Mouse (Mus musculus): ENCODE results near the gene Cdx2. TPM values are rescaled to one million over a fixed set of nuclear protein-coding genes. Genes with fewer than 3 reads are reported as not detected.

The Cdx2 gene
- polyA plus RNA-seq (2015; fragmentation: Nextera tagmentation; extraction: Ambion mirVana), result not detected in 2 replicates

GRCm38 (mm10) chr5:147306638-147307397, at the start of gene Cdx2:
TSS of gene Cdx2 (minus strand) at chr5:147307270.
- H3K27ac ChIP-seq (ENCODE audit: low read length), result no peak within 1 kb of the TSS
- peaks cover 10% of the 10 kb centered on the region; the same call in 1 of the 2 replicates for H3K4me1 ChIP-seq (ENCODE audit: insufficient read depth, low read length)
- no peaks in the 10 kb centered on the region for H3K36me3 ChIP-seq (ENCODE audit: insufficient read depth, low read length)
- H3K4me3 ChIP-seq (ENCODE audit: low read length), result 0 out of 2 replicates have a peak within 1 kb of the TSS, but pooled peaks have one; percentile 3
- under 1% methylated on average over 63 of the region's 63 CpGs for WGBS
- 0 out of 2 replicates have a peak within 1 kb of the TSS, but pooled peaks have one; percentile 5 for H3K4me2 ChIP-seq (replicated peaks; ENCODE audit: low read depth, low read length)
- no peak for ATAC-seq (ENCODE audit: low FRiP score, low TSS enrichment)
- no peak within 1 kb of the TSS for H3K9ac ChIP-seq (replicated peaks; ENCODE audit: low read length)
- H3K27me3 ChIP-seq (ENCODE audit: insufficient read depth, low read length), result peaks cover 100% of the 10 kb centered on the region
- no peaks in the 10 kb centered on the region for H3K9me3 ChIP-seq (ENCODE audit: low read length)

- no peak overlapping the region for H3K27ac ChIP-seq (ENCODE audit: low read length)
- H3K4me1 ChIP-seq (ENCODE audit: insufficient read depth, low read length), result no peaks in the 10 kb centered on the region
- no peak overlapping the region for H3K4me2 ChIP-seq (replicated peaks; ENCODE audit: low read depth, low read length)
- no peaks in the 10 kb centered on the region for H3K9me3 ChIP-seq (ENCODE audit: low read length)
- 90% methylated on average over 13 of the region's 13 CpGs for WGBS
- no peaks in the 10 kb centered on the region for H3K36me3 ChIP-seq (ENCODE audit: insufficient read depth, low read length)
- no peak overlapping the region for H3K4me3 ChIP-seq (ENCODE audit: low read length)
- H3K9ac ChIP-seq (replicated peaks; ENCODE audit: low read length), result no peak overlapping the region
- H3K27me3 ChIP-seq (ENCODE audit: insufficient read depth, low read length), result no peaks in the 10 kb centered on the region
- ATAC-seq (ENCODE audit: low FRiP score, low TSS enrichment), result no peak
Observed at GRCm38 (mm10) chr5:147356260-147357055, 49.4 kb upstream of the Cdx2 start.

- no peak overlapping the region for H3K9ac ChIP-seq (replicated peaks; ENCODE audit: low read length)
- WGBS, result 65% methylated on average over 3 of the region's 3 CpGs
- ATAC-seq (ENCODE audit: low FRiP score, low TSS enrichment), result no peak
Observed at GRCm38 (mm10) chr5:147355788-147356187, 48.7 kb upstream of the Cdx2 start.

DNA sequence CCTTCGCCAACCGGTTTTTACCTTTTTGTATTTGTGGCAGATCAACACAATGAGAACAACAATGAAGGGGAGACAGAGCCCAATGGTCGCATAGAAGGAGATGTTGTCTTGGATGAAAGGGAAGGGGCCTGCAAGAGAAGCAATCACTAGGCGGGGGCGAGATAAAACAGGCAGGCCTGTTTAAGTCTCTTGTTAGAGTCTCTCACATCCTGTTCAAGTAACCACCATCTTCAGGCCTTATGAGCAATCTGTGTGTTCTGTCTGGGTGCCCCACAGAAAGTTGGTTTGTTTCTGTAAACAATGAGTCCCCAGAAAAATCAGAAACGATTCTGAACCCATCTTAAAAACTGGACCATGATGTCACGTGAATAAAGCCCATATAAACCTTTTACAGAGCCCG, 47.9 kb upstream of the Cdx2 start:
- no peaks in the 10 kb centered on the region for H3K4me1 ChIP-seq (ENCODE audit: insufficient read depth, low read length)
- no peak overlapping the region for H3K4me2 ChIP-seq (replicated peaks; ENCODE audit: low read depth, low read length)
- ATAC-seq (ENCODE audit: low FRiP score, low TSS enrichment), result no peak
- H3K9me3 ChIP-seq (ENCODE audit: low read length), result no peaks in the 10 kb centered on the region
- H3K36me3 ChIP-seq (ENCODE audit: insufficient read depth, low read length), result no peaks in the 10 kb centered on the region
- H3K27ac ChIP-seq (ENCODE audit: low read length), result no peak overlapping the region
- no peak overlapping the region for H3K9ac ChIP-seq (replicated peaks; ENCODE audit: low read length)
- no peak overlapping the region for H3K4me3 ChIP-seq (ENCODE audit: low read length)
- 84% methylated on average over 8 of the region's 8 CpGs for WGBS
- no peaks in the 10 kb centered on the region for H3K27me3 ChIP-seq (ENCODE audit: insufficient read depth, low read length)

More at GRCm38 (mm10) chr5:147355788-147356187, 48.7 kb upstream of the Cdx2 start:
- Histone ChIP-seq H3K4me2 (replicated peaks; ENCODE audit: low read depth, low read length) (no peak overlapping the region), H3K4me3 (ENCODE audit: low read length) (no peak overlapping the region), H3K4me1 (ENCODE audit: insufficient read depth, low read length) (no peaks in the 10 kb centered on the region), H3K27ac (ENCODE audit: low read length) (no peak overlapping the region), H3K27me3 (ENCODE audit: insufficient read depth, low read length) (no peaks in the 10 kb centered on the region), H3K9me3 (ENCODE audit: low read length) (no peaks in the 10 kb centered on the region), H3K36me3 (ENCODE audit: insufficient read depth, low read length) (no peaks in the 10 kb centered on the region)

GRCm38 (mm10) chr5:147354161-147354780, 47.2 kb upstream of the Cdx2 start:
- H3K36me3 ChIP-seq (ENCODE audit: insufficient read depth, low read length), result no peaks in the 10 kb centered on the region
- 63% methylated on average over 17 of the region's 17 CpGs for WGBS
- no peak overlapping the region for H3K4me2 ChIP-seq (replicated peaks; ENCODE audit: low read depth, low read length)
- no peak overlapping the region for H3K4me3 ChIP-seq (ENCODE audit: low read length)
- H3K9ac ChIP-seq (replicated peaks; ENCODE audit: low read length), result no peak overlapping the region
- no peak overlapping the region for H3K27ac ChIP-seq (ENCODE audit: low read length)
- no peaks in the 10 kb centered on the region for H3K27me3 ChIP-seq (ENCODE audit: insufficient read depth, low read length)
- ATAC-seq (ENCODE audit: low FRiP score, low TSS enrichment), result no peak
- H3K4me1 ChIP-seq (ENCODE audit: insufficient read depth, low read length), result no peaks in the 10 kb centered on the region
- H3K9me3 ChIP-seq (ENCODE audit: low read length), result no peaks in the 10 kb centered on the region

DNA sequence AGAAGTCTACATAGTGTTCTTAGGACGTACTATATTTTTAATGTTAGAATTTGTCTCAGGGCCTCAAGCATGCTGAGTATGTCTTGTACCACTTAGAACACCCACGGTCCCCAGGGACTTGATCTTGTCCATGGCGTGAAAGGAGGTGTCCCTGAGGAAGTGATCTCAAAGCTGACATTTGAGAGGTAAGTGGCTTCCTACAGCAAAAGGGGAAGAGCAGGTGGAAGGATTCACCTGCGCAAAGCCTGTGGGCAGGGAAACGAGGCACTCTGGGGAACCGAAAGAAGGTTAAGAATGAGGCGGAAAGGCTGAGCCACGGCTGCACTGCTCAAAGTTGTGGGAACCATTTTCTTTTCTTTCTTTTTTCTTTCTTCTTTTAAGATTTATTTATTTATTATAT, 44.9 kb upstream of the Cdx2 start:
- H3K9ac ChIP-seq (replicated peaks; ENCODE audit: low read length), result no peak overlapping the region
- H3K9me3 ChIP-seq (ENCODE audit: low read length), result no peaks in the 10 kb centered on the region
- ATAC-seq (ENCODE audit: low FRiP score, low TSS enrichment), result no peak
- 91% methylated on average over 8 of the region's 8 CpGs for WGBS
- no peak overlapping the region for H3K27ac ChIP-seq (ENCODE audit: low read length)
- no peak overlapping the region for H3K4me2 ChIP-seq (replicated peaks; ENCODE audit: low read depth, low read length)
- H3K27me3 ChIP-seq (ENCODE audit: insufficient read depth, low read length), result no peaks in the 10 kb centered on the region
- H3K36me3 ChIP-seq (ENCODE audit: insufficient read depth, low read length), result no peaks in the 10 kb centered on the region
- no peak overlapping the region for H3K4me3 ChIP-seq (ENCODE audit: low read length)
- no peaks in the 10 kb centered on the region for H3K4me1 ChIP-seq (ENCODE audit: insufficient read depth, low read length)

GRCm38 (mm10) chr5:147345981-147346380, 38.9 kb upstream of the Cdx2 start:
- Histone ChIP-seq H3K9ac (replicated peaks; ENCODE audit: low read length) (no peak overlapping the region), H3K27ac (ENCODE audit: low read length) (no peak overlapping the region), H3K4me1 (ENCODE audit: insufficient read depth, low read length) (no peaks in the 10 kb centered on the region), H3K27me3 (ENCODE audit: insufficient read depth, low read length) (no peaks in the 10 kb centered on the region), H3K4me2 (replicated peaks; ENCODE audit: low read depth, low read length) (no peak overlapping the region), H3K9me3 (ENCODE audit: low read length) (no peaks in the 10 kb centered on the region), H3K36me3 (ENCODE audit: insufficient read depth, low read length) (no peaks in the 10 kb centered on the region), H3K4me3 (ENCODE audit: low read length) (no peak overlapping the region)
- no peak for ATAC-seq (ENCODE audit: low FRiP score, low TSS enrichment)
- 75% methylated on average over 1 of the region's 1 CpGs for WGBS

- Histone ChIP-seq H3K4me2 (replicated peaks; ENCODE audit: low read depth, low read length) (no peak overlapping the region), H3K9ac (replicated peaks; ENCODE audit: low read length) (no peak overlapping the region), H3K9me3 (ENCODE audit: low read length) (no peaks in the 10 kb centered on the region), H3K27ac (ENCODE audit: low read length) (no peak overlapping the region), H3K27me3 (ENCODE audit: insufficient read depth, low read length) (no peaks in the 10 kb centered on the region), H3K4me3 (ENCODE audit: low read length) (no peak overlapping the region), H3K4me1 (ENCODE audit: insufficient read depth, low read length) (no peaks in the 10 kb centered on the region), H3K36me3 (ENCODE audit: insufficient read depth, low read length) (no peaks in the 10 kb centered on the region)
- 86% methylated on average over 10 of the region's 10 CpGs for WGBS
- ATAC-seq (ENCODE audit: low FRiP score, low TSS enrichment), result no peak
Observed at GRCm38 (mm10) chr5:147343904-147344303, 36.8 kb upstream of the Cdx2 start.

GRCm38 (mm10) chr5:147342901-147343300, 35.8 kb upstream of the Cdx2 start:
- H3K36me3 ChIP-seq (ENCODE audit: insufficient read depth, low read length), result no peaks in the 10 kb centered on the region
- 94% methylated on average over 6 of the region's 6 CpGs for WGBS
- ATAC-seq (ENCODE audit: low FRiP score, low TSS enrichment), result no peak
- no peaks in the 10 kb centered on the region for H3K9me3 ChIP-seq (ENCODE audit: low read length)
- H3K4me3 ChIP-seq (ENCODE audit: low read length), result no peak overlapping the region
- no peak overlapping the region for H3K9ac ChIP-seq (replicated peaks; ENCODE audit: low read length)
- H3K27ac ChIP-seq (ENCODE audit: low read length), result no peak overlapping the region
- no peak overlapping the region for H3K4me2 ChIP-seq (replicated peaks; ENCODE audit: low read depth, low read length)
- no peaks in the 10 kb centered on the region for H3K4me1 ChIP-seq (ENCODE audit: insufficient read depth, low read length)
- H3K27me3 ChIP-seq (ENCODE audit: insufficient read depth, low read length), result no peaks in the 10 kb centered on the region

All from kidney, embryonic 16.5 days (tissue).